Mouse (Mus musculus) neural tube, embryonic 14.5 days (tissue): ENCODE data around the gene Rapgef4. TPM values are rescaled to one million over a fixed set of nuclear protein-coding genes. Genes with fewer than 3 reads are reported as not detected.

Experiments used
- ATAC-seq: fragments of 200-750 bp; cut with Nextera tagmentation; 2 replicates; pipeline ENCODE4 v1.8.0; 2017; ENCODE audit warnings: low read depth, mild to moderate bottlenecking, moderate TSS enrichment, moderate library complexity
- H3K27ac ChIP-seq: fragments of 300-500 bp; sonication (generic); 2 replicates; pipeline ENCODE4 v1.5.1; 2014; ENCODE audit warnings: low read depth, mild to moderate bottlenecking, control low read depth, low read length, moderate library complexity, mixed read lengths
- H3K27me3 ChIP-seq: fragments of 300-500 bp; sonication (generic); 2 replicates; pipeline ENCODE4 v1.6.1; 2014; ENCODE audit warnings: low read length; ENCODE audit not compliant: control insufficient read depth, insufficient read depth
- H3K36me3 ChIP-seq: fragments of 300-500 bp; sonication (generic); 2 replicates; pipeline ENCODE4 v1.6.1; 2014; ENCODE audit warnings: low read length, mixed read lengths; ENCODE audit not compliant: control insufficient read depth, insufficient read depth
- H3K4me1 ChIP-seq: fragments of 300-500 bp; sonication (generic); 2 replicates; pipeline ENCODE4 v1.6.1; 2014; ENCODE audit warnings: low read length; ENCODE audit not compliant: control insufficient read depth, insufficient read depth
- H3K4me2 ChIP-seq: fragments of 300-500 bp; sonication (generic); 2 replicates; pipeline ENCODE4 v1.6.1; 2014; ENCODE audit warnings: mild to moderate bottlenecking, low read depth, low read length, control low read depth
- H3K4me3 ChIP-seq: fragments of 300-500 bp; sonication (generic); 2 replicates; pipeline ENCODE4 v1.5.1; 2014; ENCODE audit warnings: low read depth, low read length, control low read depth, mixed read lengths
- H3K9ac ChIP-seq: fragments of 300-500 bp; sonication (generic); replicated peaks from 2 replicates; pipeline ENCODE4 v1.6.1; 2014; ENCODE audit warnings: low read depth, mild to moderate bottlenecking, control low read depth, low read length, mixed read lengths
- H3K9me3 ChIP-seq: fragments of 300-500 bp; sonication (generic); 2 replicates; pipeline ENCODE4 v1.6.1; 2016; ENCODE audit warnings: low read length; ENCODE audit not compliant: control insufficient read depth
- WGBS: fragments of 180-500 bp; shearing (Covaris S2); extraction: QIAGEN DNeasy Blood & Tissue Kit; methylation state at CpG from one replicate; pipeline ENCODE4 v1.1.7; 2014; 5-methylcytosine and 5-hydroxymethylcytosine counted together
- polyA plus RNA-seq: library from polyadenylated mRNA; unstranded; fragments of >200 nt; fragmentation: Nextera tagmentation; extraction: Ambion mirVana; gene quantifications from 2 replicates; pipeline ENCODE4 v1.2.1, GENCODE M21; 2014

The Rapgef4 gene
- polyA plus RNA-seq, 1 experiment from 2014 or later, result 39.6 TPM

- WGBS, result 3% methylated on average over 35 of the region's 50 CpGs
- Histone ChIP-seq H3K36me3 (no peaks in the 10 kb centered on the region), H3K4me2 (peak within 1 kb of the TSS; percentile 98), H3K27me3 (no peaks in the 10 kb centered on the region), H3K9me3 (no peaks in the 10 kb centered on the region), H3K9ac (peak within 1 kb of the TSS; percentile 74), H3K4me3 (peak within 1 kb of the TSS; percentile 64), H3K4me1 (no peaks in the 10 kb centered on the region), H3K27ac (no peak within 1 kb of the TSS)
- ATAC-seq, result peak; percentile 75; the same call in 1 of the 2 replicates
Measured at GRCm38 (mm10) chr2:72285256-72285887, 304.3 kb downstream of the Rapgef4 start, which contains the start of gene Map3k20. Gene Map3k20, plus strand, starts transcription at chr2:72285637.

DNA sequence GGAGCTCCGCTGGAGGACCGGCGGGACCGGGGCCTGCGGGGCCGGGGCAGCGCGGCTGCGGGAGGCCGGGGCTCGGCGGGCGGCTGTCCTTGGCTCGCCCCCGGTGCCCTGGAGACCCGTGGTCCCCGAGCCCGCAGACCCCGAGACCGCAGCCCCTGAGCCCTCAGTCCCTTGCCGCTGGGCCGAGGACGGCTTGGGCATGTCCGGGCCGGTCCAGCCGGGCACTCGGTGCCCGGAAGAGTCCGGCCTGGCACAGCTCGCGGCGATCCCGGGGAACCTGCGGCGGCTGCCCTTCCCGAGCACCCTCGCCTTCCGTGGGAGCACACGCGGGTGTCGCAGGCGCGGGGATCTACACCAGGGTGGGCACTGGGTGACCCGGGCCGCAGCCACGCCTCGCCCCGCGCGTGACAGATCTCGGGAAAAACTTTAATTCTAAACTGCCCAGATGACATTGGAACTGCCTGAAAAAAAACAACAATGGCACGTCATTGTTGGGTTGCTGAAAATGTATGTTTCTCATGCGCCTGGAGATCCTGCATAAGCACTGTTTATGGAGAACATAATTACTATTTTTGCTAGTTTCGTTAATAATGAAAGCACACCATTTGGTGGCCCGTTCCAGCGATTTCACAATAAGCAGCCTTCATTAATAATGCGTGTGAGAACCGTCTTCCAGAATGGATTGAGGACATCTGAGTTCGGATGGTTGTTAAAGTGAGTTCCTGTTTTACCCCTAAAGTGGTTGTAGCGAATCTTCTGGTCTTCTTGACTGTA is 305.0 kb downstream of the Rapgef4 start:
- H3K4me1 ChIP-seq, result no peaks in the 10 kb centered on the region
- peak overlapping the region; percentile 98 for H3K4me2 ChIP-seq
- peak overlapping the region; percentile 74 for H3K9ac ChIP-seq
- H3K27ac ChIP-seq, result no peak overlapping the region
- ATAC-seq, result peak; percentile 69
- WGBS, result 1% methylated on average over 59 of the region's 60 CpGs
- H3K27me3 ChIP-seq, result no peaks in the 10 kb centered on the region
- H3K36me3 ChIP-seq, result no peaks in the 10 kb centered on the region
- H3K9me3 ChIP-seq, result no peaks in the 10 kb centered on the region
- H3K4me3 ChIP-seq, result peak overlapping the region; percentile 64

DNA sequence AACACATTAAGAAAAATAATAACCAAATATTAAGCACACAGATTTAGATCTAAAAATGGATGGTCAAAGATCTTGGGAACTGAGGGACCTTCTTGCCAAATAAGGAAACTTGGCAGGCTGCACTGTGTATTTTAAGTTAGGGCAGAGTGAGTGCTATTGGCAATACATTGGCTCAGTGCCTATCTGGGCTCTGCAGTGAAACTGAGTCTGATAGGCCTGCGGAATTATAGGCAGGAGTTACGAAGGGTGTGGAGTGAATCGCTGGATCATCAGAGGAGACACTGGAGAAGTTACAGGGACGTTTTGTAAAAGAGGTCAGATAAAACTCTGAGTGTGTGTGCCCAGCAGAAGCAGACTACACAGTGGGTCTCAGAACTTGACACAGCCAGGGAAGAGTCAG is 306.1 kb downstream of the Rapgef4 start:
- Histone ChIP-seq H3K27ac (no peak overlapping the region), H3K9ac (no peak overlapping the region), H3K27me3 (no peaks in the 10 kb centered on the region), H3K4me3 (no peak overlapping the region), H3K36me3 (no peaks in the 10 kb centered on the region), H3K4me1 (no peaks in the 10 kb centered on the region), H3K4me2 (no peak overlapping the region), H3K9me3 (no peaks in the 10 kb centered on the region)
- 71% methylated on average over 4 of the region's 4 CpGs for WGBS
- ATAC-seq, result no peak

DNA sequence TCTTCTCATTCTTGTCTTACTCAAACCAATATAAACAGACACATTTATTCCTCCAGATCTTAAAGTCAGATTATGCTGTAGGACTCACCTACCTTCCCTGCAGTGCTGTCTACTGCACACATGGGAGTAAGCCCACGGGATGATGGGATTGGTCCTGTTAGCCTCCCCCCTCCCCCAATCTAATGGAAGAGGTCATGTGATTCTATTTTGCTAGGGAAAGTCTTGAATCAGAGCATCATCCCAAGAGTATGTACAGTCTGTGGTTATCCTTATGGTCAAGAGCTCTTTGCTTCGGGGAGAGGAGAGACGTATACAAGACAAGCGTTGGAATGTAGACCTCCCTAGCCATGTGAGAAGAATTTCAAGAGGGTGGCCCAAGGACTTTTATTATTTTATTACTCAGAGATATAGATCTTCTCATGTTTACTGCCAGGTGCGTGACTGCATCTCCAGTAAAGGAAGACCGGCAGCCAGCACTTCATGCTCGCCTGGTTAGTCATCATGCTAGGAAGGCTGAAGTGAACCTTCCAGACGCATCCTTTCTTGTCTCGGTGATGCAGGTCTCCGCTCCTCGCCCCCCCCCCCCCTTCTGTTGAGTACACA is 308.0 kb downstream of the Rapgef4 start:
- Histone ChIP-seq H3K9ac (no peak overlapping the region), H3K4me3 (no peak overlapping the region), H3K4me1 (no peaks in the 10 kb centered on the region), H3K27ac (no peak overlapping the region), H3K36me3 (no peaks in the 10 kb centered on the region), H3K27me3 (no peaks in the 10 kb centered on the region), H3K4me2 (no peak overlapping the region), H3K9me3 (no peaks in the 10 kb centered on the region)
- 91% methylated on average over 11 of the region's 11 CpGs for WGBS
- ATAC-seq, result no peak

- no peaks in the 10 kb centered on the region for H3K9me3 ChIP-seq
- ATAC-seq, result no peak
- no peaks in the 10 kb centered on the region for H3K36me3 ChIP-seq
- no peak overlapping the region for H3K4me3 ChIP-seq
- H3K27me3 ChIP-seq, result no peaks in the 10 kb centered on the region
- H3K4me2 ChIP-seq, result no peak overlapping the region
- H3K9ac ChIP-seq, result no peak overlapping the region
- WGBS, result 81% methylated on average over 1 of the region's 1 CpGs
- no peak overlapping the region for H3K27ac ChIP-seq
- no peaks in the 10 kb centered on the region for H3K4me1 ChIP-seq
Measured at GRCm38 (mm10) chr2:72291103-72291502, 310.1 kb downstream of the Rapgef4 start.

GRCm38 (mm10) chr2:72292573-72292972 is 311.5 kb downstream of the Rapgef4 start:
- H3K27ac ChIP-seq, result no peak overlapping the region
- no peak overlapping the region for H3K4me2 ChIP-seq
- WGBS, result 91% methylated on average over 8 of the region's 8 CpGs
- no peak overlapping the region for H3K4me3 ChIP-seq
- no peak for ATAC-seq
- no peaks in the 10 kb centered on the region for H3K36me3 ChIP-seq
- no peak overlapping the region for H3K9ac ChIP-seq
- no peaks in the 10 kb centered on the region for H3K9me3 ChIP-seq
- H3K27me3 ChIP-seq, result no peaks in the 10 kb centered on the region
- H3K4me1 ChIP-seq, result no peaks in the 10 kb centered on the region

DNA sequence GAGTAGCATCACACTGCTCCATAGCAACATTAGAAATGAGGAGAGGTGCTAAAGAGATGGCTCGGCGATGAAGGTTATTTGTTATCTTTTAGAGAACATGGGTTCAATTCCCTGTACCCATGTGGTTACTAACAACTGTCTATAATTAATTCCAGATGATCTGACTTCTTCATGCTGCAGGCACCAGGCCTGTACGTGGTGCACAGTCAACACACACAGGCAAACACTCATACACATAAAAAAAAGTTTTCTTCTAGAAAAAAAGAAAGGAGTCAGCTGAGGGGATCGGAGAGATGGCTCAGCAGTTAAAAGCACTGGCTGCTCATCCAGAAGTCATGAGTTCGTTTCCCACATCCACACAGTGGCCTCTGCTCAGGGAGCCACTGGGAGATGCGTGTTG is 314.0 kb downstream of the Rapgef4 start:
- no peak overlapping the region for H3K27ac ChIP-seq
- H3K4me2 ChIP-seq, result no peak overlapping the region
- ATAC-seq, result no peak
- WGBS, result 86% methylated on average over 6 of the region's 6 CpGs
- no peak overlapping the region for H3K9ac ChIP-seq
- no peak overlapping the region for H3K4me3 ChIP-seq
- H3K4me1 ChIP-seq, result no peaks in the 10 kb centered on the region
- H3K27me3 ChIP-seq, result no peaks in the 10 kb centered on the region
- no peaks in the 10 kb centered on the region for H3K36me3 ChIP-seq
- H3K9me3 ChIP-seq, result no peaks in the 10 kb centered on the region

GRCm38 (mm10) chr2:72296984-72297715 is 316.1 kb downstream of the Rapgef4 start:
- Histone ChIP-seq H3K9me3 (no peaks in the 10 kb centered on the region), H3K27ac (no peak overlapping the region), H3K4me1 (no peaks in the 10 kb centered on the region), H3K27me3 (no peaks in the 10 kb centered on the region), H3K4me2 (no peak overlapping the region), H3K36me3 (no peaks in the 10 kb centered on the region), H3K4me3 (no peak overlapping the region), H3K9ac (no peak overlapping the region)
- WGBS, result 85% methylated on average over 10 of the region's 10 CpGs
- no peak for ATAC-seq
